Mouse (Mus musculus): Measurements from ENCODE around the gene Fcgbp.

GRCm38 (mm10) chr7:28050584-28050983 lies 20.5 kb upstream of the Fcgbp start:
- no peak for TF ChIP-seq CTCF (IDR thresholded peaks at IDR 0.05; ENCODE audit: low read depth, low read length)
- TF ChIP-seq POLR2A (IDR thresholded peaks at IDR 0.05; ENCODE audit: extremely low read depth, insufficient read depth, low read length) = no peak
